Mouse (Mus musculus): ENCODE results near the gene Lypd6b.

DNA sequence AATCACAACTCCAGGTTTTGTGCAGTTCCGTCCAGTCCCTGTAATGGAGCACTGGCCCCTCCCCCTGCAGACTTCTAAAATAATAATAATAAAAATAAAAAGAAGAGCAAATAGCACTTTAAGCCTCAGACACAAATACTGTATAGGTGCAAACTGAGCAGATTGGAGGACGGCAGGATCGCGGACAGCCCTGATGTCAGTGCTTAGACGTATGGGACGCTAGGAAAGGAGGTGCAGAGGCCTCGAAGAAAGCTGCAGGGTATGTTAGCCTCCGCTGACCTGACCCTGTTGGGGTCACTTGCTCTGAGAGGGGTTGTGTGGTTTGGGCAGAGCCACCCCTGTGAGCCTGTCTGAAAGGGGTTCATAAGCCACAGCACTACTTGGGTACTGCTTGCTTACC is 17.0 kb downstream of the Lypd6b start:
- TF ChIP-seq TAL1 (IDR thresholded peaks at IDR 0.05; ENCODE audit: low read length): no peak
- no peak for TF ChIP-seq GATA1 (IDR thresholded peaks at IDR 0.05; ENCODE audit: low read length)
